Mouse (Mus musculus): Measurements from ENCODE around the gene Ric3. TPM values are rescaled to one million over a fixed set of nuclear protein-coding genes. Genes with fewer than 3 reads are reported as not detected.

Ric3 gene
- total RNA-seq, 2 experiments from 2014 or later = 1.6 to 1.7 TPM

DNA sequence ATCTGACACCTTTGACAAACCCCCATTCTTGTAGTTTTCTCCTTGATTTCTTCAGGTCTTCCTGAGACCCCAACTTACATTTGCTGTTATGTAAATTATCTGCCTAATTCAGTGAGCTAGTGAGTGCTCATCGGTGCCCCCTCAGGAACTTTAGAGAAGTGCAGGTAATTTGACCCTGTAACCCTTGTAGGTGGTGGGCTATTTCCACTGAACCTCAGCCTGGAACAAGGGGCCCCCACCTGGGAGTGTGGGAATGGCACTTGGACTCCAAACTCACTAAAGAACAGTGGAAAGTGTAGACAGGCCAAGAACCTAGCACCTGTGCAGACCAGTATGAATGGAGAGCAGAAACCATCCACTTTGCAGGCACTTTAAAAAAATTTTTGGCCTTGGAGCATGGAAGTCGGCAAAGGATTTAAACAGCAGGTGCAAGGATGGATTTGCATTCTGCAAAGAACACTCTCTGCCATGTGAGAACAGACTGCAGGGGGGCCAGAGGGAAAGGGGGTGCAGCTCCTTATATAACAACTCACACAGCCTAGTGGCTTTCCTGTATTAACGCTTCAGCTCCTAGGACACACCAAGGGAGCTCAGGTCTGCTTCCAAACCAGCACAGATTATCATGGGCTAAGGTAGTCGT, 82.7 kb downstream of the Ric3 start:
- no peak for DNase-seq

DNA sequence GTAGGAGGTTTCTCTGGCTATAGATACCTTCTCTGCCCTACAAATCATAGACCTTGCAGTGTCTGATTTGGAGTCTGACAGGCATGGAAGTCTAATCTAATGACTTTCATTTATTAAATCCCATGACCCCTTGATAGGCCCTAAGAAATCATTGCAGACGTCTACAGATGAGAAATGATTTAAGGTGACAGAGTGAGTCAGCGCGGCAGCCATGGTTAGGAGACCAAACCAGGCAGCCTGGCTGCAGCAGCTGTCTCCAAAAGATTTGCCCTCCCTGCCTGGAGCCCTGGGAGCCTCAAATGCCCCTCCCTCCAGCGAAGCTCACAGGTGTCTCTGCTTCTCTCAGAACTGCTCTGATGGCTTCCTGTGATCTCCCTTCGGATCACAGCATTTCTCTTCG, 87.0 kb downstream of the Ric3 start:
- no peak for DNase-seq

DNA sequence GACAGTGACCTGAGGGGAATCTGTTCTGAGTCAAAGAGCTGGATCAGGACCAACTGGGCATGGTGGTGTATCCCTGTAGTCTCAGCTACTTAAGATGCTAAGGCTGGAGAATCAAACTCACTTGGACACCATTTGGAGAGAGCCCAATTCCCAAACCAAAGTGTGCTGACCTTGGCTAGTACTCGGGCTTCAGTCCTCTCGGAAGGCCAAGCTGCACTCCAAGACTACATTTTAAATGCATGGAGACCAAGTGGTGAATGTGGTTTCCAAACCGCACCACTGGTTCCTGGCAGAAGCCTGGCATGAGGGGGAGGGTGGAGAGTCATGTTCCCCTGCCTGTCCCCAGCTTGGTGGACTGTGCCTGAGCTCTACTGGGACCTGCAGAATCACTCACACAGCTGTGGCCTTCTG, 89.2 kb downstream of the Ric3 start:
- peak; percentile 25 for DNase-seq

DNA sequence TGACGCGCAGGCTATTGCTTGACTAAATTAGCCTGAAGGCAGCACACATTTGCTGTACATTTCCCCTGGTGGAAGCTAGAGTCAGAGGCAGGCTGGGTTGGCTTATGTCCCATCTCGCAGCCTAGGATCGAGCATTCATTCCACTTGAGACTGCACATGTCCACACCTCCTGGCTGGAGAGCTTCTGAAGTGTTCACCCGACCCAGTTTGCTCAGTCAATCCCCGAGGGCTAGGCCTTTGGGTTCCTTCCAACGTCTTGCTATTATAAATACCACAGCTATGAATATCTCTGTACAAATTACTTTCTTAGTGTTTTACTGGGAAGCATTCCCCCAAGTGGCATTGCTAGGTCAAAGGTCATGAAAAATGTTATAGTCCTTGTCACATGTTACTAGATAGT, 89.9 kb downstream of the Ric3 start:
- peak; percentile 78 for DNase-seq

DNA sequence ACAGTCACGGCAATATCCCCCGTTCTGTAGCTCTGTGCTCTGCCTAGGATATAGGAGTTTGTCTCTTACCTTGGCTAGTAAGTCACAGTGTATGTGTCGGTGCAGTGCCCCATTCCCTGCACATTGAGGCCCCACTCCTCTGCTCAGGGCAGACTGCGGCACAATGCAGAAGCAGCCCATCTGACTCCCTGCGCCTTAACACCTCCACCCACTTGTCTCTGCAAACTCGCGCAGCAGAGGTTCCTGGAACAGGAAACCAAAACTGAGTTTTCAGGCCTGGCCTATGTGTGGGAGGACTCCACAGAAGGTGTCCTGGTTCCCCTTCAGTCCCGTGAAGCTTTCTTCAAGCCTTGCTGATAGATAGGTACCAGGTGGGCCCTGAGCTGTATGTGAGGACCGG, 91.9 kb downstream of the Ric3 start:
- DNase-seq = no peak

DNA sequence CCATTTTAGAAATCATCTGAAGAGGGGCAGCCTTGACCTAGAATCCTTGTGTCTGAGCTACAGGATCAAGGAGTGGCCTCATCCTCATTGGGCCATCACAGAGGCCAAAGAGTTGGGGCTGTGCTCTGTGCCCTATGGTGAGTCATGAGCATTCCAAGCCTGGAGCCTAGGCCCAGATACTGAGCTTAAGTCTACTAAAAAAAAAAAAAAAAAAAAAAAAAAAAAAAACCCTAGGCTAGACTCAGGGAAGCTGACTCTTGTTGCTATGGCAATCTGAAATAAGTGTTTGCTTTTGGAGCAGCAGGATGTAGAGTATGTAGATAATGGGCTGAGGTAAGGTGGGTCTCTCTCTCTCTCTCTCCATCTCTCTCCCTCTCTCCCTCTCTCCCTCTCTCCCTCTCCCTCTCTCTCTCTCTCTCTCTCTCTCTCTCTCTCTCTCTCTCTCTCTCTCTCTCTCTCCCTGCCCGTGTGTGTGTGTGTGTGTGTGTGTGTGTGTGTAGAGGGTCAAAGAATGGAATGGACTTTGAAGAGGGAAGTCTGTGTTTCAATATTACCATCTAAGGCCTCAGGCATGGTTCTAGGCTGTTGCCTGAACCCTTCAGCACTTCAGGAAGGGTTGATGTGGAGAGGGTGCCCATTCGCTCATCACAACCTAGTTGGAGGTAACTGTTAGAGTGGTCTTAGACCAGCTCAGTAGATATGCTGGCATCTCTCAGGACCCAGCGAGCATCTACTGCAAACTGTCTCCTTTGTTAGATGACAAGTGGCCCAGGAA, 97.0 kb downstream of the Ric3 start:
- DNase-seq = no peak

Other genes with a start within 250 kb of the Ric3 start
- gene Olfr516, start 232.8 kb downstream of the Ric3 start, total RNA-seq (2021) = not detected
- not detected for gene Olfr517, start 211.0 kb downstream of the Ric3 start, total RNA-seq (2021)
- not detected for gene Olfr518, start 198.3 kb downstream of the Ric3 start, total RNA-seq (2021)
- not detected for gene Olfr519, start 188.9 kb downstream of the Ric3 start, total RNA-seq (2021)
- 1 to 10 TPM in 1 of 2 experiments, under 1 TPM in 1; 0.75 to 1.6 TPM for gene Nlrp10, start 153.2 kb downstream of the Ric3 start, total RNA-seq (2021)
- gene Eif3f, start 148.9 kb downstream of the Ric3 start, total RNA-seq (2021) = 10 to 100 TPM; 86.5 to 98.1 TPM
- gene Tub, start 133.0 kb downstream of the Ric3 start, total RNA-seq (2021) = under 1 TPM; 0.69 to 0.70 TPM
- 1 to 10 TPM; 2.4 to 3.0 TPM for gene Lmo1, start 91.9 kb upstream of the Ric3 start, total RNA-seq (2021)

All from gastrocnemius, postnatal 25 days (tissue).